Mouse (Mus musculus): ENCODE measurements around the gene Neurl1a.

GRCm38 (mm10) chr19:47279788-47280532 lies 101.3 kb downstream of the Neurl1a start:
- TF ChIP-seq MAFK (IDR thresholded peaks at IDR 0.05; ENCODE audit: insufficient read depth, low read depth, low read length) (no peak), HCFC1 (IDR thresholded peaks at IDR 0.05; ENCODE audit: borderline replicate concordance, insufficient read depth, low read length) (no peak), ZNF384 (IDR thresholded peaks at IDR 0.05; ENCODE audit: low read depth, low read length) (no peak)
